Mouse (Mus musculus) small intestine, adult 2 months (tissue): ENCODE data around the gene Ern1.

Experiments used
- CTCF ChIP-seq: fragments of 200-500 bp; IDR thresholded peaks from 2 replicates; pipeline ENCODE4 v1.5.1; 2012; ENCODE audit warnings: low read depth, mild to moderate bottlenecking, control low read depth, inconsistent platforms, low read length, moderate library complexity, mixed read lengths; ENCODE audit not compliant: insufficient replicate concordance, insufficient read length; ENCODE audit errors: extremely low read depth
- POLR2A ChIP-seq: fragments of 200-500 bp; IDR thresholded peaks from 2 replicates; pipeline ENCODE4 v1.6.1; 2012; ENCODE audit warnings: low read depth, mild to moderate bottlenecking, control low read depth, inconsistent platforms, low read length, moderate library complexity

DNA sequence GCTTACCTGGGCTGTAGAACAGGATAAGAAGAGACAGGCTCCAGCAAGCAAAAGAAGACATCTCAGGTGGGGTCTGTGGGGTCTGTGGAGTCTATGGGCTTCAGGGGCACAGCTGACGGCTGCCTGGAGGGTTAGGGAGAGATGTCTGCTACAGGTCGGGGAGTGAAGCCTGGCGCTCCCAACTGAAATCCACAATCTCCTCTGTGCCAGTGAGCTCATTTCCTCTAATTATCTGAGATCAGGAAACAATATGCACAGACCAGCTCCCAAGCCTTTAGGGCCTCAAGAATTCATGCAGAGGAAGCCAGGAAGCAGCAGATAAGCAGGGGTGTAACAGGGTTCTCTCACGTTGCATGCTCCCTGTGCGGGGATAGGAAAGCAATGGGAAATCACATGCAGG is 105.2 kb downstream of the Ern1 start:
- no peak for TF ChIP-seq CTCF
- no peak for TF ChIP-seq POLR2A
